Mouse (Mus musculus) lung, postnatal 0 days (tissue): ENCODE results near the gene Msl1.

Source experiments
- CTCF ChIP-seq: IDR thresholded peaks from 2 replicates; pipeline ENCODE4 v1.5.1; 2016; ENCODE audit warnings: antibody characterized with exemption, mild to moderate bottlenecking
- EP300 ChIP-seq: IDR thresholded peaks from 2 replicates; pipeline ENCODE4 v1.6.1; 2016; ENCODE audit warnings: antibody characterized with exemption, mild to moderate bottlenecking, control low read depth

DNA sequence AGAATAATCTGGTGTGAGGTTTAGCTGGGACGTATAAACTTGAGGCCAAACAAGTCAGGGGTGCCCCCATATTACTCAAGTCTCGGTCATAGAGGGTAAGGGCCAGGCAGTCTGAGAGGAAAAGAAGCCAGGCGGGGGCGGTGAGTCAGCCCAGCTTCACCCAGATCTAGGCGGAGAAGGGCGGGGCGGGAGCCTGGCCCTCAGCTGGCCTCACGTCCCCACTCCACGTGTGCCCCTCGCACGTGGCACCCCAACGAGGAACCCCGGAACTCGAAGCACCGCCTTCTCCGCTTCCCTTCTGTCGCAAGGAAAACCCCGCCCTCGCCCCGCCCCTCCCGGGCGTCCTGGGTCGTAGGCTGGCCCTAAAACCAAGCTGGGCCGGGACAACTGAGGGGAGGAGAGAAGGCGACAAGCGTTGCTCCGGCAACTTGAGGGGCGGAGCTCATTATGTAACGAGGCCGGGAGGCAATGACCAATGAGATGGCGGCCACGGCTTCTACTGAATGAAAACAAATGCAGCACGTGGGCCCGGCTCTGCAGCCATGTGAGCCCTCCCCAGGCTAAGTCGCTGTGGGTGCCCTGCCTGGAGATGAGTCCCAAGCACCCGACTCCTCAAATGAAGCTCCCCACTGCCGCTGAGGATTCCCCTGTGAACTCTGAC, 21.6 kb upstream of the Msl1 start:
- TF ChIP-seq CTCF: peak; percentile 35
- peak; percentile 90 for TF ChIP-seq EP300
